Mouse (Mus musculus): ENCODE measurements at regions not wholly inside any gene's neighbourhood (a gene's known extent, or its start where the extent isn't known, plus 50 kb on each side); places are given as distances from the start of the nearest gene placed in this dataset.

DNA sequence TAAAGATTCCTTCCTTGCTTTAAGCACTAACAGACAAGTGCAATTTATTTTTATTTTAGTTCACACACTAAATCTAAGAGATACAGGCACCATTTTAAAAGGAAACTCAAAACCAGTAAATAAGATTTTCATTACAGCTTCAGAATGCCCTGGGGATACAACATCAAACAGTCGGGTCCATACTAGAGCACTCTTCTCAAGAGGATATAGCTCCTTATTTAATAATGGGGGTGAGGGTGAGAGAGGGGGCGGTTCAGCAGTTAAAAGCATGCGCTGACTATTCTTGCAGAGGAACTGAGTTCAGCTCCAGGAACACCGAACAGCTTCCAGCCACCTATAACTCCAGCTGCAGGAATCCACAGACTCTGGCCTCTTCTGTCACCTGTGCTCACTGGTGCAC, 164.2 kb downstream of the Twistnb start:
- TF ChIP-seq CTCF (IDR thresholded peaks at IDR 0.05; ENCODE audit: borderline replicate concordance, extremely low read depth, insufficient read depth, insufficient read length) (no peak), POLR2A (IDR thresholded peaks at IDR 0.05; ENCODE audit: borderline replicate concordance, extremely low read depth, insufficient read depth, insufficient read length, poor library complexity, severe bottlenecking) (no peak)
